Mouse (Mus musculus) granulocyte monocyte progenitor cell, adult 5-6 weeks (primary cell): ENCODE measurements around the gene 1700020N01Rik. TPM values are rescaled to one million over a fixed set of nuclear protein-coding genes. Genes with fewer than 3 reads are reported as not detected.

Experiments
- ATAC-seq: replicated peaks from 2 replicates; pipeline ENCODE4 v1.8.0; 2016; ENCODE audit warnings: mild to moderate bottlenecking, moderate TSS enrichment, inconsistent platforms; ENCODE audit not compliant: poor library complexity, severe bottlenecking
- total RNA-seq, 2 experiments: library from RNA; stranded (forward) in 1 of 2; stranded (reverse) in 1 of 2; fragments of 200-712, 200-1000 nt in 1 of 2; fragments of >200 nt in 1 of 2; fragmentation: Nextera tagmentation in 1 of 2; gene quantifications; 2 replicates each; pipeline ENCODE4 v1.2.3; 2014 to 2017

1700020N01Rik gene
- total RNA-seq, 2 experiments from 2014 or later, result not detected

- no peak for ATAC-seq
Observed at GRCm38 (mm10) chr10:21588007-21588852, 4.7 kb upstream of the 1700020N01Rik start.

GRCm38 (mm10) chr10:21600931-21601330, 8.0 kb downstream of the 1700020N01Rik start:
- peak; percentile 40 for ATAC-seq

DNA sequence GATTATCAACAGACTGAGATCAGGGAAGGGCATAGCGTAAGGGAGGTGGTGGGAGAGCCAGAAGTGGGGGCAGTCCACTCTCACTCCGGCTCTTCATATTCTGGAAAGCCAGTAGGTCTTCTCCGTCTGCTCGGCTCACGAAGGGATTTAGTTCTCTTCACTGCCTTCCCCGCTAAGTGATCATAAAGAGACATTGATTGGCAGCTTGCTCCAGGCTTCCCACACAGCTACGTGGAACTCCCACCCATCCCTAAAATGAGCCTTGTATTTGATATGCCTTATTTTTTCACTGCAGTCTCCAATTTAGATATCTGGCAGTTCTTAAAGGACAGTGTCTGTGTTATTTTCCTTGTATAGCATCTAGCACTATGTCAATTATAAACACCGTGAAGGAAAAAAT, 11.5 kb downstream of the 1700020N01Rik start:
- no peak for ATAC-seq

DNA sequence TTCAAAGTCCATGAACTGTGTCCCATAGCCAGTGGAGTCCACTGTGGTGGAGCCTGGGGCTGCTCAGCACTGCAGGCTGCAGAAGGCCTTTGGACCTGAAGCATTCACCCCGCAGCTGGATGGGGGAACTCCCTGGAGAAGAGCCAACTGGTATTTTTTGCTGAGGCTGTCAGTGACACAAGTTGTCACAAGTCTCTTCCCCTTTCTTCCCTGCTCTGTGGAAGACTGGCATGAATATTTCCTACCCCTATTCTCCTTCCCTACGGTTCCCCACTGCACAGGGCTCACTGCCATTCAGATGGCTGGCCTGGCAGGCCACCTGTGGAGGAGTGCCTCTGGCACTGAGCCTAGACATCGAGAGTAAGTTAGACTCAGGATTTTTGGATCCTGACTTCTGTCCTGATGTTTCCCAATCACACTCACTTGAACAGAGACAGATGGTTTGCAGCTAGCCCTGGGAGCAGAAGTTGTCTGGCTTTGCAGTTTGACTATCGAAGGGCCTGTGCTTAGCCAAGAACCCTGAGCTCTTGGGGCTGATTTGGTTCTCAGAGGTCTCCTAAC, 12.1 kb downstream of the 1700020N01Rik start:
- peak; percentile 52 for ATAC-seq

- no peak for ATAC-seq
Observed at GRCm38 (mm10) chr10:21605601-21606000, 12.7 kb downstream of the 1700020N01Rik start.

- ATAC-seq, result no peak
Observed at GRCm38 (mm10) chr10:21606931-21607330, 14.0 kb downstream of the 1700020N01Rik start.

- ATAC-seq, result peak; percentile 85
Observed at GRCm38 (mm10) chr10:21609583-21609982, 16.6 kb downstream of the 1700020N01Rik start.

- no peak for ATAC-seq
Observed at GRCm38 (mm10) chr10:21613021-21613860, 20.3 kb downstream of the 1700020N01Rik start.

DNA sequence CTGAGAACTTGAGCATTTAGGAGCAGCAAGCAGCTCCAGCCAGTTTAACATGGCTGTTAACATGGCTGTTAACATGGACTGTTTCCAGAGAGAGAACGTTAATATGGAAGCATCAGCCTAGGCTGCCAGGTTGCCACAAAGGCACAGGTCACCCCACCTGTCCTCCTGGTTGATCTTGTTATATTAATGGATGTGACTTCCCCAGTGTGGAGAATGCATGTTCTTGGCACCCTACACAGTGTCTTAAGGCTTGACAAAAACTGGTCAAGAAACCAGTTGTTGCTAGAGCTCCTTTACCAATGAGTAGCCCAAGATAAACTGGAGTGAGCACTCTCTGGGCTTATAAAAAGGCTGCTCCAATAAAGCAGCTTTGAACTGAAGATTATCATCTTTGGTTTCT, 21.6 kb downstream of the 1700020N01Rik start:
- ATAC-seq, result no peak

GRCm38 (mm10) chr10:21618745-21619508, 26.0 kb downstream of the 1700020N01Rik start:
- no peak for ATAC-seq

GRCm38 (mm10) chr10:21622065-21622464, 29.1 kb downstream of the 1700020N01Rik start:
- no peak for ATAC-seq

DNA sequence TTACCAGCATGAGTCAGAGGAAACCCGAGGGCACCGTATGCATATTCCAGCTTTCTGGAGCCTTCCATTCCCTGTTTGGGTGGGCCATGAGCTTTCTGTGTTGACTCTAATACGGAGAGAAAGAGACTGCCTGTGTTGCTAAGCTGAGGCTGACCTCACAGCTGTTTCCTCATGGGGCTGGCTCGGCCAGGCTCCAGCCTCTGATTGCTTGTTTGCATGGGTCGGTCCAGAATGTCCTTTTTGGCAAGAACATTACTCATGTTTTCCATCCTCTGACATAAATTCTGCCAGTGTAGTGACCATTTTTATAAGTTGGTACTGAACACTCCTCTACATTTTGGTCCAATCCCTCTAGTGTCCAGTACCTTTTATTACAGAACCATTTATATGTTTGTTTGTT, 35.6 kb downstream of the 1700020N01Rik start:
- ATAC-seq, result no peak

DNA sequence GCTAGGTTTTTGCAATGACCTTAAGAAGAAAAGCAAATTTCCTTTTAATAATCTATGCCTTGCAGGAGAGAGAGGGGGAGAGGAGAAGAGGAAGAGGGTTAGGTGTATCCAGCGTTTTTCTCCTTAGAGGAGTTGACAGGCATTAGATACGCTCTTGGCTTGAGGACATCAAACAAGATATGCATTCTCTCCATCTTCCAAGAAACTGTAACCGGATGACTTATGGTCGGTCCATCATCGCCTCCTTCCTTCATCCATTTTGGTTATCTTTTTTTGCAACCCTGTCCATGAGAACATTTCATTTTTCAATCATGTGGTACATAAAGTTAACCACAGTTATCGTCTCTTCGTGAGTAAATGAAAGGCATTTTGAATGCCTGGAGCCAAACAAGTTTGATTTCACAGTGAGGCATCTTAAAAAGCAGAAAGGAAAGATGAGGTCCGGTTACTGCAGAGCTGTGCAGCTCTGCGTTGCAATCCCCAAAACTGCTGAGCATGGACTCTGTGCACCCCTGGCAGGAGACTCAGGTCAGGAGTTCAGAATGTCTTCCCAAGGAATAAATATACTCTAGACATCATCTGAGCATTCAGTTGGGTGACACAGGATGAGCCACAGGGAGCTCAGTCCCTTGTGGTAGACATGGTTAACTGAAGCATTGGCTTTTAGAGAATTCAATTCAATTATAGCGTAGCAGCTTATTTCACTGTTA, 36.2 kb downstream of the 1700020N01Rik start:
- no peak for ATAC-seq

- ATAC-seq, result no peak
Observed at GRCm38 (mm10) chr10:21631481-21631880, 38.5 kb downstream of the 1700020N01Rik start.

DNA sequence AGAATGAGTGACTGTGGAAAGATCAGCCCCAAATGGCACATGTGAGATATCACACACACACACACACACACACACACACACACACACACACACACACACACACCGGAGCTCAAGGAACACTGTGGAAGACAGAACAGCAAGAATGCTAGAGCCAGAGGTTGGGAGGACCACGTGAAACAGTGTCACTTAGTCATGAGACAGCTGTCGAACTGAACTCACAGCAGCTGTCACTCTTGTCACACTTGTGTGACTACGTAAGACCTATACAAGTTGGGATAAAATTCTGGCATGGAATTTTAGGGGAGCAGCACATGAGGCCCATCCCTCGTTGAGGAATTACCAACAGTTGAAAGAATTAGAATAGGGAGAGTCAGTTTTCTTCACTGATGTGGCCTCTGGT, 39.7 kb downstream of the 1700020N01Rik start:
- ATAC-seq, result no peak

- no peak for ATAC-seq
Observed at GRCm38 (mm10) chr10:21635988-21636710, 43.2 kb downstream of the 1700020N01Rik start.

GRCm38 (mm10) chr10:21636711-21637081, 43.8 kb downstream of the 1700020N01Rik start:
- ATAC-seq, result no peak; the same call in 1 of the 2 replicates

GRCm38 (mm10) chr10:21651388-21651787, 58.4 kb downstream of the 1700020N01Rik start:
- no peak for ATAC-seq
